Mouse (Mus musculus): ENCODE data around the gene Zfp748. TPM values are rescaled to one million over a fixed set of nuclear protein-coding genes. Genes with fewer than 3 reads are reported as not detected.

The Zfp748 gene
- polyA plus RNA-seq, 1 experiment = 4.5 TPM

- no peak for DNase-seq
- no peak for TF ChIP-seq CTCF (IDR thresholded peaks at IDR 0.05; ENCODE audit: insufficient read depth, low read length)
- TF ChIP-seq POLR2A (IDR thresholded peaks at IDR 0.05; ENCODE audit: borderline replicate concordance, extremely low read depth, low read depth, low read length) = no peak
- H3K4me1 ChIP-seq (ENCODE audit: control insufficient read depth, insufficient read depth, low read length) = peaks cover 4% of the 10 kb centered on the region
- WGBS = 100% methylated on average over 1 of the region's 1 CpGs
- H3K4me3 ChIP-seq (replicated peaks; ENCODE audit: extremely low read depth, low read depth, low read length) = no peak overlapping the region
Observed at GRCm38 (mm10) chr13:67495631-67496030, 58.0 kb downstream of the Zfp748 start.

Other genes starting within 250 kb of the Zfp748 start
- 0.69 and 0.95 TPM in 2 replicates for gene Zfp457, start 247.3 kb downstream of the Zfp748 start, polyA plus RNA-seq (2012; rRNA removed)
- gene Zfp595, start 221.3 kb downstream of the Zfp748 start, polyA plus RNA-seq (2012; rRNA removed) = 0.65 and 1.1 TPM in 2 replicates
- not detected in 2 replicates for gene Gm28044, start 193.3 kb downstream of the Zfp748 start, polyA plus RNA-seq (2012; rRNA removed)
- 0.20 and 0.38 TPM in 2 replicates for gene Zfp953, start 193.2 kb downstream of the Zfp748 start, polyA plus RNA-seq (2012; rRNA removed)
- 0.17 TPM in 1 of 2 replicates, not detected in the other for gene Gm28041, start 178.1 kb downstream of the Zfp748 start, polyA plus RNA-seq (2012; rRNA removed)
- 0.17 and 0.27 TPM in 2 replicates for gene Zfp456, start 178.0 kb downstream of the Zfp748 start, polyA plus RNA-seq (2012; rRNA removed)
- gene Zfp429, start 154.0 kb downstream of the Zfp748 start, polyA plus RNA-seq (2012; rRNA removed) = 1.1 and 1.9 TPM in 2 replicates
- 0.20 and 0.43 TPM in 2 replicates for gene Zfp459, start 132.4 kb downstream of the Zfp748 start, polyA plus RNA-seq (2012; rRNA removed)
- gene Zfp874a, start 102.2 kb downstream of the Zfp748 start, polyA plus RNA-seq (2012; rRNA removed) = 0.66 and 2.5 TPM in 2 replicates
- 1.0 and 3.1 TPM in 2 replicates for gene Zfp874b, start 69.6 kb downstream of the Zfp748 start, polyA plus RNA-seq (2012; rRNA removed)
- gene Zfp58, start 53.3 kb downstream of the Zfp748 start, polyA plus RNA-seq (2012; rRNA removed) = 0.79 and 0.91 TPM in 2 replicates
- gene Gm26965, start 27.7 kb downstream of the Zfp748 start, polyA plus RNA-seq (2012; rRNA removed) = not detected in 2 replicates
- 17.9 and 21.2 TPM in 2 replicates for gene Zfp87, start 27.7 kb downstream of the Zfp748 start, polyA plus RNA-seq (2012; rRNA removed)
- 0.40 and 0.63 TPM in 2 replicates for gene Zfp729b, start 55.9 kb upstream of the Zfp748 start, polyA plus RNA-seq (2012; rRNA removed)
- 0.34 and 0.45 TPM in 2 replicates for gene Gm49345, start 83.9 kb upstream of the Zfp748 start, polyA plus RNA-seq (2012; rRNA removed)
- gene Zfp729a, start 84.0 kb upstream of the Zfp748 start, polyA plus RNA-seq (2012; rRNA removed) = 0.68 and 1.0 TPM in 2 replicates
- 3.3 and 4.9 TPM in 2 replicates for gene Zfp738, start 133.2 kb upstream of the Zfp748 start, polyA plus RNA-seq (2012; rRNA removed)
- gene Zfp65, start 175.3 kb upstream of the Zfp748 start, polyA plus RNA-seq (2012; rRNA removed) = 0.75 and 0.84 TPM in 2 replicates
- 0.50 and 1.0 TPM in 2 replicates for gene Zfp85, start 201.4 kb upstream of the Zfp748 start, polyA plus RNA-seq (2012; rRNA removed)
- 0.46 and 1.2 TPM in 2 replicates for gene Zfp493, start 225.9 kb upstream of the Zfp748 start, polyA plus RNA-seq (2012; rRNA removed)

Data from lung, adult 2 months (tissue).